Mouse (Mus musculus): ENCODE data around the gene Fam222a. TPM values are rescaled to one million over a fixed set of nuclear protein-coding genes. Genes with fewer than 3 reads are reported as not detected.

The Fam222a gene
- polyA plus RNA-seq, 1 experiment from 2014 or later, result 9.4 TPM

GRCm38 (mm10) chr5:114545076-114545475 lies 22.7 kb upstream of the Fam222a start:
- ATAC-seq (ENCODE audit: low FRiP score, low read depth), result no peak
- H3K27ac ChIP-seq (replicated peaks), result no peak overlapping the region
- H3K4me2 ChIP-seq (replicated peaks), result no peak overlapping the region
- WGBS, result 81% methylated on average over 9 of the region's 9 CpGs
- H3K27me3 ChIP-seq, result peaks cover 18% of the 10 kb centered on the region
- no peak overlapping the region for H3K9ac ChIP-seq (replicated peaks)
- H3K9me3 ChIP-seq, result peaks cover 4% of the 10 kb centered on the region; the same call in 1 of the 2 replicates
- H3K36me3 ChIP-seq, result no peaks in the 10 kb centered on the region
- no peak overlapping the region for H3K4me3 ChIP-seq
- H3K4me1 ChIP-seq, result peaks cover 5% of the 10 kb centered on the region; the same call in 1 of the 2 replicates

GRCm38 (mm10) chr5:114548976-114549375 lies 18.8 kb upstream of the Fam222a start:
- no peak for ATAC-seq (ENCODE audit: low FRiP score, low read depth)
- Histone ChIP-seq H3K9me3 (no peaks in the 10 kb centered on the region), H3K9ac (replicated peaks) (no peak overlapping the region), H3K4me1 (peaks cover 24% of the 10 kb centered on the region), H3K4me3 (no peak overlapping the region), H3K27me3 (peaks cover 14% of the 10 kb centered on the region; the same call in 1 of the 2 replicates), H3K36me3 (no peaks in the 10 kb centered on the region), H3K4me2 (replicated peaks) (no peak overlapping the region), H3K27ac (replicated peaks) (no peak overlapping the region)
- 94% methylated on average over 10 of the region's 10 CpGs for WGBS

- H3K4me1 ChIP-seq, result peaks cover 27% of the 10 kb centered on the region
- ATAC-seq (ENCODE audit: low FRiP score, low read depth), result no peak
- no peaks in the 10 kb centered on the region for H3K9me3 ChIP-seq
- H3K4me2 ChIP-seq (replicated peaks), result no peak overlapping the region
- H3K36me3 ChIP-seq, result no peaks in the 10 kb centered on the region
- no peak overlapping the region for H3K4me3 ChIP-seq
- no peak overlapping the region for H3K27ac ChIP-seq (replicated peaks)
- 64% methylated on average over 3 of the region's 3 CpGs for WGBS
- no peak overlapping the region for H3K9ac ChIP-seq (replicated peaks)
- 0 out of 2 replicates have a peak, but pooled peaks cover 14% of the 10 kb centered on the region for H3K27me3 ChIP-seq
Observed at GRCm38 (mm10) chr5:114549770-114550169, 18.0 kb upstream of the Fam222a start.

GRCm38 (mm10) chr5:114550431-114550830 lies 17.4 kb upstream of the Fam222a start:
- no peak overlapping the region for H3K9ac ChIP-seq (replicated peaks)
- H3K9me3 ChIP-seq, result no peaks in the 10 kb centered on the region
- WGBS, result 31% methylated on average over 7 of the region's 7 CpGs

GRCm38 (mm10) chr5:114550886-114551492 lies 16.8 kb upstream of the Fam222a start:
- no peak overlapping the region for H3K9ac ChIP-seq (replicated peaks)

More at GRCm38 (mm10) chr5:114550431-114550830, 17.4 kb upstream of the Fam222a start:
- H3K27me3 ChIP-seq, result 0 out of 2 replicates have a peak, but pooled peaks cover 14% of the 10 kb centered on the region
- peaks cover 27% of the 10 kb centered on the region for H3K4me1 ChIP-seq
- no peak for ATAC-seq (ENCODE audit: low FRiP score, low read depth)
- no peaks in the 10 kb centered on the region for H3K36me3 ChIP-seq
- no peak overlapping the region for H3K4me3 ChIP-seq
- H3K27ac ChIP-seq (replicated peaks), result peak overlapping the region; percentile 63; the same call in 1 of the 2 replicates
- no peak overlapping the region for H3K4me2 ChIP-seq (replicated peaks)

GRCm38 (mm10) chr5:114552507-114553208 lies 15.2 kb upstream of the Fam222a start:
- Histone ChIP-seq H3K4me1 (peaks cover 32% of the 10 kb centered on the region), H3K9ac (replicated peaks) (no peak overlapping the region), H3K9me3 (no peaks in the 10 kb centered on the region), H3K27me3 (0 out of 2 replicates have a peak, but pooled peaks cover 14% of the 10 kb centered on the region), H3K27ac (replicated peaks) (no peak overlapping the region), H3K4me2 (replicated peaks) (no peak overlapping the region), H3K36me3 (no peaks in the 10 kb centered on the region), H3K4me3 (no peak overlapping the region)
- no peak for ATAC-seq (ENCODE audit: low FRiP score, low read depth)
- 76% methylated on average over 13 of the region's 13 CpGs for WGBS

More at GRCm38 (mm10) chr5:114550886-114551492, 16.8 kb upstream of the Fam222a start:
- Histone ChIP-seq H3K27me3 (0 out of 2 replicates have a peak, but pooled peaks cover 14% of the 10 kb centered on the region), H3K4me3 (no peak overlapping the region), H3K36me3 (no peaks in the 10 kb centered on the region), H3K27ac (replicated peaks) (peak overlapping the region; percentile 63; the same call in 1 of the 2 replicates), H3K4me2 (replicated peaks) (no peak overlapping the region), H3K9me3 (no peaks in the 10 kb centered on the region), H3K4me1 (peaks cover 27% of the 10 kb centered on the region)
- ATAC-seq (ENCODE audit: low FRiP score, low read depth), result no peak
- 13% methylated on average over 6 of the region's 6 CpGs for WGBS

- Histone ChIP-seq H3K4me3 (no peak overlapping the region), H3K27me3 (0 out of 2 replicates have a peak, but pooled peaks cover 12% of the 10 kb centered on the region), H3K36me3 (no peaks in the 10 kb centered on the region), H3K4me2 (replicated peaks) (no peak overlapping the region), H3K9ac (replicated peaks) (no peak overlapping the region), H3K27ac (replicated peaks) (no peak overlapping the region), H3K4me1 (peaks cover 42% of the 10 kb centered on the region), H3K9me3 (no peaks in the 10 kb centered on the region)
- WGBS, result 67% methylated on average over 8 of the region's 8 CpGs
- ATAC-seq (ENCODE audit: low FRiP score, low read depth), result no peak
Observed at GRCm38 (mm10) chr5:114553706-114554105, 14.1 kb upstream of the Fam222a start.

GRCm38 (mm10) chr5:114555424-114555823 lies 12.4 kb upstream of the Fam222a start:
- no peak overlapping the region for H3K4me2 ChIP-seq (replicated peaks)
- no peak overlapping the region for H3K9ac ChIP-seq (replicated peaks)
- no peaks in the 10 kb centered on the region for H3K9me3 ChIP-seq
- WGBS, result 90% methylated on average over 2 of the region's 2 CpGs
- peaks cover 42% of the 10 kb centered on the region for H3K4me1 ChIP-seq
- no peak overlapping the region for H3K4me3 ChIP-seq
- H3K36me3 ChIP-seq, result no peaks in the 10 kb centered on the region
- ATAC-seq (ENCODE audit: low FRiP score, low read depth), result no peak
- H3K27ac ChIP-seq (replicated peaks), result no peak overlapping the region
- H3K27me3 ChIP-seq, result 0 out of 2 replicates have a peak, but pooled peaks cover 10% of the 10 kb centered on the region

- Histone ChIP-seq H3K27ac (replicated peaks) (no peak overlapping the region), H3K36me3 (no peaks in the 10 kb centered on the region), H3K4me1 (peaks cover 42% of the 10 kb centered on the region), H3K9me3 (no peaks in the 10 kb centered on the region), H3K9ac (replicated peaks) (no peak overlapping the region), H3K4me2 (replicated peaks) (no peak overlapping the region), H3K4me3 (no peak overlapping the region), H3K27me3 (0 out of 2 replicates have a peak, but pooled peaks cover 10% of the 10 kb centered on the region)
- ATAC-seq (ENCODE audit: low FRiP score, low read depth), result no peak
- WGBS, result 84% methylated on average over 11 of the region's 11 CpGs
Observed at GRCm38 (mm10) chr5:114556109-114556508, 11.7 kb upstream of the Fam222a start.

- WGBS, result 31% methylated on average over 20 of the region's 20 CpGs
- no peak overlapping the region for H3K9ac ChIP-seq (replicated peaks)
- ATAC-seq (ENCODE audit: low FRiP score, low read depth), result peak; percentile 58
Observed at GRCm38 (mm10) chr5:114557765-114558731, 9.8 kb upstream of the Fam222a start.

GRCm38 (mm10) chr5:114560533-114560936 lies 7.3 kb upstream of the Fam222a start:
- 32% methylated on average over 9 of the region's 9 CpGs for WGBS
- Histone ChIP-seq H3K4me2 (replicated peaks) (no peak overlapping the region), H3K27me3 (peaks cover 13% of the 10 kb centered on the region), H3K9ac (replicated peaks) (no peak overlapping the region), H3K27ac (replicated peaks) (no peak overlapping the region), H3K4me3 (no peak overlapping the region), H3K9me3 (peaks cover 8% of the 10 kb centered on the region), H3K36me3 (no peaks in the 10 kb centered on the region), H3K4me1 (peaks cover 32% of the 10 kb centered on the region)
- no peak for ATAC-seq (ENCODE audit: low FRiP score, low read depth)

More at GRCm38 (mm10) chr5:114557765-114558731, 9.8 kb upstream of the Fam222a start:
- peaks cover 38% of the 10 kb centered on the region for H3K4me1 ChIP-seq
- no peak overlapping the region for H3K4me2 ChIP-seq (replicated peaks)
- no peaks in the 10 kb centered on the region for H3K36me3 ChIP-seq
- 0 out of 2 replicates have a peak, but pooled peaks cover 3% of the 10 kb centered on the region for H3K27me3 ChIP-seq
- H3K9me3 ChIP-seq, result no peaks in the 10 kb centered on the region
- H3K27ac ChIP-seq (replicated peaks), result peak overlapping the region; percentile 70
- H3K4me3 ChIP-seq, result no peak overlapping the region
